Mouse (Mus musculus) cerebellum, adult 2 months (tissue): ENCODE results near the gene Pik3r2.

ENCODE experiments used
- CTCF ChIP-seq: fragments of 200-500 bp; IDR thresholded peaks from 2 replicates; pipeline ENCODE4 v1.5.1; 2011; ENCODE audit warnings: low read depth, mild to moderate bottlenecking, control low read depth, low read length, moderate library complexity, borderline replicate concordance; ENCODE audit not compliant: insufficient read depth
- POLR2A ChIP-seq: fragments of 200-500 bp; IDR thresholded peaks from 2 replicates; pipeline ENCODE4 v1.6.1; 2011; ENCODE audit warnings: low read length, control low read depth, borderline replicate concordance; ENCODE audit not compliant: insufficient read depth

DNA sequence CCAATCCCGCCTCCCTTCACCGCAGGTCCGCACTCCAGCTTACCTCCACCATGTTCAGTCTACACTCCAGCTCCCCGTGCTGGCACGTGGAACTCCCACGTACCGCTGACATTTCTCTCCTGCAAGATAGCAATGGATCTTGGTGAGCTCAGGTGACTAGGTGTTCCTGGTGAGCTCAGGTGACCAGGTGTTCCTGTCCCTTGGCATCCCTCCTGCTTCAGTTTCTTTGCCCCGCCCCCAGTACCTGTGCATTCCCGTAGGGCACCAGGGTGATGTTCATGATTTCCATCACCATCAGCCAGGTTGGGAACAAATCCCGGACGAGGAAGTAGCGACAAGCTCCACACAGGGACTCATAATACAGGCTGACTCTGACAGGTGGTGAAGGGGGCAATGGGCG, 11.8 kb downstream of the Pik3r2 start:
- TF ChIP-seq CTCF (no peak), POLR2A (no peak)
